Comparison of ENCODE assay signal across 8 mouse cellular contexts in the genomic region with DNA sequence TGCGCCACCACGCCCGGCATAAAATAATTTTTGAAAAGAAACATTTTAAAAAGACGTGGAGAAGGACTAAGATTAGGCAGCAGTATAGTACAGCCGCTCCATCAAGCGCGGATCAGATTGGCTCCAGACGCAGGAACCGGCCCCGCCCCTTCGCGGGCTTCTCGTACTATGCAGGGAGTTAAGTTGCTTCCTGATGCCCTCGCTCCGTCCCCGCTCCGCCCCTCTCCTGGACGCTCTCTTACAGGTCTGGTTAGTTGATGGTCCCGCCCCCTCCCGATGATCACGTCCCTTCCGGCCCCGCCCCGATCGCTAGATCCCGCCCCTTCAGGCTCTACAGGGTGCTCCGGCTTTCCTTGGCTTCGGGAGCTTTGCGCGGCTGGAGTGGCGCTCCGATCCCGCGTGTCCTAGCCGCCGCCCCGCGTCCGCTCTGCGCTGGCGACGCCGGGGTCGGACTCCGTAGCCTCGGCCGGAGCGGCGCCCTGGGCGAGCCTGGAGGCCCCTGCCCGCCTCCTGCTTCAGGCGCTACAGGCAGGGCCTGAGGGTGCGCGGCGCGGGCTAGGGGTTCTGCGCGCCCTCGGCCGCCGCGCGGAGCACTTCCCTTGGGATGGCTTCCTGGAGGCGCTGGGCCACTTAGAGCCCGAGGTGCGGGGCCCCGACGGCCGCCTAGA. TPM values are rescaled to one million over a fixed set of nuclear protein-coding genes. Genes with fewer than 3 reads are reported as not detected.
DNase-seq lines count a peak whose midpoint lies in the region; ATAC-seq lines count a peak whose summit lies in the region.

Gene Fance (plus strand): TSS at position 308 of the 668 bp plus-strand sequence.

- H3K9ac ChIP-seq in hindbrain, embryonic 12.5 days: peak within 1 kb of the TSS; percentile 85

- H3K4me2 ChIP-seq in hindbrain, embryonic 12.5 days (replicated peaks): peak within 1 kb of the TSS; percentile 85

- peaks cover 28% of the 10 kb centered on the region for H3K4me1 ChIP-seq in hindbrain, embryonic 12.5 days

- peaks cover 26% of the 10 kb centered on the region for H3K36me3 ChIP-seq in hindbrain, embryonic 12.5 days

- no peaks in the 10 kb centered on the region for H3K27me3 ChIP-seq in hindbrain, embryonic 12.5 days

- DNase-seq in NIH3T3 (ENCODE audit: low read depth): peak; percentile 100
- DNase-seq in cerebellum, postnatal 10 days: peak; percentile 97 to 98
- DNase-seq in frontal cortex, postnatal 10 days (ENCODE audit: low spot score in 2 of 2): peak; percentile 92 to 94
- peak; percentile 82 to 95 for DNase-seq in layer of hippocampus, postnatal 14 days (ENCODE audit: low spot score in 2 of 2)
- peak; percentile 96 for DNase-seq in lung, postnatal 14 days
- peak; percentile 98 for DNase-seq in retina, adult 2 months (ENCODE audit: low read depth, low spot score)
- DNase-seq in thymus, postnatal 36 days: peak; percentile 94 to 97

- peak within 1 kb of the TSS; percentile 79 for H3K27ac ChIP-seq in hindbrain, embryonic 12.5 days

- ATAC-seq in hindbrain, embryonic 12.5 days (ENCODE audit: low FRiP score): peak; percentile 97

- H3K4me3 ChIP-seq in hindbrain, embryonic 12.5 days: peak within 1 kb of the TSS; percentile 77

- H3K9me3 ChIP-seq in hindbrain, embryonic 12.5 days (replicated peaks): no peaks in the 10 kb centered on the region

- WGBS in hindbrain, embryonic 12.5 days: under 1% methylated on average over 69 of the region's 69 CpGs

RNA-seq across cellular contexts. Expression of gene Fance, which starts in this region (rescaled TPM):
- polyA plus RNA-seq in hindbrain, embryonic 12.5 days (2016; fragmentation: Nextera tagmentation; extraction: Ambion mirVana): 24.7 and 28.3 TPM in 2 replicates
- total RNA-seq in layer of hippocampus, postnatal 14 days (2021): 10 to 100 TPM; 23.0 to 28.2 TPM

Comparison
In these comparisons a context has a peak if more than half of its experiments do, and no peak if none do; other contexts are left out.
1. Peak in every context shown above with its lines: DNase-seq, ATAC-seq, H3K4me3 ChIP-seq and H3K27ac ChIP-seq.